8 mouse cellular contexts compared by ENCODE assay signal in the genomic region with DNA sequence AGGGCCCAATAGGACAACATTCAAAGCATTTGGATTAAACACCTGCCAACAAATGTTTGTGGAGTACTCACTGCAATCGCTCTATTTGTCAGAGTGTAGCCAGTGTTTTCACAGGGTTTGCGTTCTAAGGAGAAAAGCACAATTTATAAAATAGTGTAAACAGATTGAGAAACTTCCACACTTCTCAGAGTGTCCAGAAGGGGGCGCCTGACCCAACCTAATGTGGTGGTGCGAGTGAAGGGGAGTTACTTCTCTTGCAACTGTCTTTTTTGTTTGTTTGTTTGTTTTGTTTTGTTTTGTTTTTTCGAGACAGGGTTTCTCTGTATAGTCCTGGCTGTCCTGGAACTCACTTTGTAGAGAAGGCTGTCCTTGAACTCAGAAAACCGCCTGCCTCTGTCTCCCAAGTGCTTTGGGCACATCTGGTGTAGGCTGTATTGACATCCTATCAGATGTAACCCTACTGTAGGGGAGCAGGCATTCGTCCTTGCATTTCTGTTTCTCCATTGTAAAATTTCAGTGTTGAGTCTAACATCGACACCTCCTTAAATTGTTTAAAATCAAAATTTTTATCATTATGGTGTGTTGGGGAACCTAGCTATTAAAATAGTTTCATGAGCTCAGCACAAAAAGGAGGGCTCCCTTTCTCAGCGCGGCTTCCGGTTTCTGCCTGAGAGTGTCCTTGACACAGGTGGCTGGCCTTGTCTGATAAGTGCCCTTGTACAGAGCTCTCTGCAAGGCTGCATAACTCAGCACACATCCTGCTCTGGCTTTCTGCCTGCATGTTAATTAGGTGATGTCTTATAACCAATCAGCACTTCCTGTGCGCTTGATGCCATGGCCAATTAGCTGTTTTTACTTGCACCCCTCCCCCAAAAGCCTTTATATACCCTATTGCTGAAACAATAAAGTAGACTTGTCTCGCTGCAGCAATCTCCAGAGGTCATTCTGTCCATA.
DNase-seq lines count a peak whose midpoint lies in the region; ATAC-seq and TF ChIP-seq lines count a peak whose summit lies in the region.

No protein-coding gene starts in this region.

- no peak overlapping the region for H3K27ac ChIP-seq in intestine, postnatal 0 days (ENCODE audit: low read depth, low read length)
- no peak overlapping the region for H3K27ac ChIP-seq in intestine, embryonic 15.5 days
- H3K27ac ChIP-seq in forebrain, embryonic 16.5 days (ENCODE audit: low read length): no peak overlapping the region
- H3K27ac ChIP-seq in lung, postnatal 0 days (ENCODE audit: low read length): no peak overlapping the region

- no peaks in the 10 kb centered on the region for H3K36me3 ChIP-seq in intestine, postnatal 0 days (ENCODE audit: control insufficient read depth, insufficient read depth)
- no peaks in the 10 kb centered on the region for H3K36me3 ChIP-seq in intestine, embryonic 15.5 days
- H3K36me3 ChIP-seq in forebrain, embryonic 16.5 days (ENCODE audit: control insufficient read depth, insufficient read depth): no peaks in the 10 kb centered on the region
- no peaks in the 10 kb centered on the region for H3K36me3 ChIP-seq in lung, postnatal 0 days (ENCODE audit: insufficient read depth, low read length)

- 53% methylated on average over 13 of the region's 13 CpGs for WGBS in intestine, postnatal 0 days
- 55% methylated on average over 13 of the region's 13 CpGs for WGBS in intestine, embryonic 15.5 days
- WGBS in forebrain, embryonic 16.5 days: 42% methylated on average over 13 of the region's 13 CpGs
- 28% methylated on average over 13 of the region's 13 CpGs for WGBS in lung, postnatal 0 days

- ATAC-seq in intestine, postnatal 0 days: no peak
- ATAC-seq in intestine, embryonic 15.5 days: no peak
- peak; percentile 86 for ATAC-seq in forebrain, embryonic 16.5 days
- ATAC-seq in lung, postnatal 0 days: peak; percentile 85
- no peak for ATAC-seq in inflammation-experienced regulatory T-cells, adult 6 months

- peak; percentile 74 for TF ChIP-seq CTCF in intestine, postnatal 0 days (IDR thresholded peaks at IDR 0.05; ENCODE audit: low read depth)
- peak; percentile 68 for TF ChIP-seq CTCF in lung, postnatal 0 days (IDR thresholded peaks at IDR 0.05)

- H3K9me3 ChIP-seq in intestine, postnatal 0 days (ENCODE audit: control insufficient read depth): no peaks in the 10 kb centered on the region; the same call in 1 of the 2 replicates
- H3K9me3 ChIP-seq in intestine, embryonic 15.5 days: no peaks in the 10 kb centered on the region
- no peaks in the 10 kb centered on the region for H3K9me3 ChIP-seq in forebrain, embryonic 16.5 days (ENCODE audit: control insufficient read depth, low read length)
- H3K9me3 ChIP-seq in lung, postnatal 0 days (ENCODE audit: low read length): no peaks in the 10 kb centered on the region

- no peak for TF ChIP-seq EP300 in lung, postnatal 0 days (IDR thresholded peaks at IDR 0.05)

- no peak overlapping the region for H3K4me2 ChIP-seq in intestine, postnatal 0 days (replicated peaks; ENCODE audit: low read depth)
- H3K4me2 ChIP-seq in intestine, embryonic 15.5 days (replicated peaks): no peak overlapping the region
- H3K4me2 ChIP-seq in forebrain, embryonic 16.5 days (ENCODE audit: low read length): no peak overlapping the region
- H3K4me2 ChIP-seq in lung, postnatal 0 days (replicated peaks; ENCODE audit: low read depth, low read length): no peak overlapping the region

- peak; percentile 10 for DNase-seq in adrenal gland, adult 8-10 months
- DNase-seq in kidney, adult 8-10 months: peak; percentile 31 to 33
- peak; percentile 66 for DNase-seq in lung, postnatal 0 days (ENCODE audit: low spot score)
- DNase-seq in right cerebral cortex, postnatal 10 days (ENCODE audit: low spot score in 2 of 2): peak; percentile 28 to 61

- no peaks in the 10 kb centered on the region for H3K4me1 ChIP-seq in intestine, postnatal 0 days (replicated peaks; ENCODE audit: control insufficient read depth, insufficient read depth, low read length)
- H3K4me1 ChIP-seq in intestine, embryonic 15.5 days (replicated peaks): no peaks in the 10 kb centered on the region
- H3K4me1 ChIP-seq in forebrain, embryonic 16.5 days (replicated peaks; ENCODE audit: control insufficient read depth, insufficient read depth, low read length): peaks cover 7% of the 10 kb centered on the region
- no peaks in the 10 kb centered on the region for H3K4me1 ChIP-seq in lung, postnatal 0 days (ENCODE audit: insufficient read depth, low read depth, low read length)

- H3K4me3 ChIP-seq in intestine, postnatal 0 days (ENCODE audit: low read depth, low read length): no peak overlapping the region
- no peak overlapping the region for H3K4me3 ChIP-seq in intestine, embryonic 15.5 days (replicated peaks)
- no peak overlapping the region for H3K4me3 ChIP-seq in forebrain, embryonic 16.5 days (replicated peaks; ENCODE audit: low read length)
- H3K4me3 ChIP-seq in lung, postnatal 0 days (ENCODE audit: low read depth, low read length): no peak overlapping the region

- H3K9ac ChIP-seq in intestine, postnatal 0 days (ENCODE audit: low read depth, low read length): no peak overlapping the region
- H3K9ac ChIP-seq in intestine, embryonic 15.5 days: no peak overlapping the region
- H3K9ac ChIP-seq in forebrain, embryonic 16.5 days (replicated peaks; ENCODE audit: low read depth, low read length): no peak overlapping the region
- H3K9ac ChIP-seq in lung, postnatal 0 days (replicated peaks; ENCODE audit: low read depth): no peak overlapping the region

- H3K27me3 ChIP-seq in intestine, postnatal 0 days (replicated peaks; ENCODE audit: control insufficient read depth, insufficient read depth, low read length): no peaks in the 10 kb centered on the region
- no peaks in the 10 kb centered on the region for H3K27me3 ChIP-seq in intestine, embryonic 15.5 days (replicated peaks)
- H3K27me3 ChIP-seq in forebrain, embryonic 16.5 days (replicated peaks; ENCODE audit: control insufficient read depth, insufficient read depth, low read length): no peaks in the 10 kb centered on the region
- H3K27me3 ChIP-seq in lung, postnatal 0 days (replicated peaks; ENCODE audit: insufficient read depth, low read length): no peaks in the 10 kb centered on the region

Comparison
In these comparisons a context has a peak if more than half of its experiments do, and no peak if none do; other contexts are left out.
1. ATAC-seq: peak in forebrain, embryonic 16.5 days (single experiment) and lung, postnatal 0 days (single experiment); none in intestine, postnatal 0 days (single experiment), intestine, embryonic 15.5 days (single experiment) and inflammation-experienced regulatory T-cells, adult 6 months (single experiment).
2. DNase-seq: peak in every context shown above with its lines; median percentile 66 in lung, postnatal 0 days; 44 in right cerebral cortex, postnatal 10 days; 32 in kidney, adult 8-10 months; 10 in adrenal gland, adult 8-10 months.